Mouse (Mus musculus) heart, embryonic 16.5 days (tissue): ENCODE data around the gene Fam222b. TPM values are rescaled to one million over a fixed set of nuclear protein-coding genes. Genes with fewer than 3 reads are reported as not detected.
"Not testable (repeated sequence)": the region's sequence is repeated elsewhere in the genome, so short reads cannot be mapped to it uniquely, and the experiment has no call there.

Source experiments
- ATAC-seq: fragments of 200-750 bp; cut with Nextera tagmentation; replicated peaks from 2 replicates; pipeline ENCODE4 v1.8.0; 2017; ENCODE audit warnings: moderate number of reproducible peaks; ENCODE audit not compliant: insufficient read depth, low FRiP score; ENCODE audit errors: extremely low read depth
- H3K27ac ChIP-seq: fragments of 300-500 bp; sonication (generic); 2 replicates; pipeline ENCODE4 v1.5.1; 2014; ENCODE audit warnings: mild to moderate bottlenecking, low read length, control low read depth, moderate library complexity
- H3K27me3 ChIP-seq: fragments of 300-500 bp; sonication (generic); 2 replicates; pipeline ENCODE4 v1.6.1; 2014; ENCODE audit warnings: low read length, mixed read lengths; ENCODE audit not compliant: control insufficient read depth, insufficient read depth
- H3K36me3 ChIP-seq: fragments of 300-500 bp; sonication (generic); 2 replicates; pipeline ENCODE4 v1.6.1; 2014; ENCODE audit not compliant: control insufficient read depth, insufficient read depth
- H3K4me1 ChIP-seq: fragments of 300-500 bp; sonication (generic); 2 replicates; pipeline ENCODE4 v1.6.1; 2014; ENCODE audit warnings: low read length, mixed read lengths; ENCODE audit not compliant: control insufficient read depth, insufficient read depth
- H3K4me2 ChIP-seq: fragments of 300-500 bp; sonication (generic); 2 replicates; pipeline ENCODE4 v1.6.1; 2014; ENCODE audit warnings: low read depth, mild to moderate bottlenecking, control low read depth, low read length
- H3K4me3 ChIP-seq: fragments of 300-500 bp; sonication (generic); 2 replicates; pipeline ENCODE4 v1.5.1; 2014; ENCODE audit warnings: mild to moderate bottlenecking, control low read depth, low read length
- H3K9ac ChIP-seq: fragments of 300-500 bp; sonication (generic); 2 replicates; pipeline ENCODE4 v1.6.1; 2014; ENCODE audit warnings: low read length, control low read depth
- H3K9me3 ChIP-seq: fragments of 300-500 bp; sonication (generic); replicated peaks from 2 replicates; pipeline ENCODE4 v1.6.1; 2016; ENCODE audit warnings: low read length; ENCODE audit not compliant: control insufficient read depth
- WGBS: fragments of 180-500 bp; shearing (Covaris S2); extraction: QIAGEN DNeasy Blood & Tissue Kit; methylation state at CpG from one replicate; pipeline ENCODE4 v1.1.7; 2014; 5-methylcytosine and 5-hydroxymethylcytosine counted together
- polyA plus RNA-seq: library from polyadenylated mRNA; unstranded; fragments of >200 nt; fragmentation: Nextera tagmentation; extraction: Ambion mirVana; gene quantifications from 2 replicates; pipeline ENCODE4 v1.2.1, GENCODE M21; 2015

The Fam222b gene
- polyA plus RNA-seq = 14.9 and 15.2 TPM in 2 replicates

DNA sequence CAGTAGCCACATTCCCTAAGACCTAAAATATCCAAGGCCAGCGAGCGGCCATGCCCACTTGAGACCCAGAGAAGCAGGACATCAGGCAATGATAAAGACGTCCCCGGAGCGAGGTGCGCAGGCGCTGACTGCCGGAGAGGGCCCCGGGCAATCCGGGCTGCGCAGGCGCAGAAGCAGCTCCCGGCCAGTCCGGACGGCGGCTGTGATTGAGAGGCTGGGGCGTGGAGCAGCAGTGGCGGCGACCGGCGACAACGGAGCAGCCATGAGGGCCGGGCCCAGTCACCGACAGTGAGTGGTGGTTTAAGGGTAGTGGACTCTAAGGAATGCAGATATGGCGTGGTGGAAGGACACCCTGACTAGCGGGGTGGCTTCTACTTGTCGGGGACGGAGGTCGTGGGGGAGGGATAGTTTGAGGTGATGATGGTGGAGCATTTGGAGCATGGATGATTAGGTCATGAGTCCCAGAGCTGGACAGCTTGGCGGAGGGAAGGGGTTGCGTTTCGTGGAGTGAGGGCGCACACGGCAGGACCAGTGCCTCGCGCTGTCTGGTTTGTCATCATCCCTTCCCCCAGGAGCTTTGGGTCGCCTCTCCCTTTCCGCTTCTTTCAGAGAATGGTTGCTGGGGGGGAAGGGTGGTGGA, at the start of gene Fam222b:
Fam222b (plus strand) TSS at position 157 of the 640 bp plus-strand sequence.
- under 1% methylated on average over 38 of the region's 38 CpGs for WGBS
- Histone ChIP-seq H3K9ac (peak within 1 kb of the TSS; percentile 88), H3K27ac (peak within 1 kb of the TSS; percentile 94), H3K27me3 (no peaks in the 10 kb centered on the region), H3K36me3 (no peaks in the 10 kb centered on the region), H3K4me2 (peak within 1 kb of the TSS; percentile 87), H3K4me3 (peak within 1 kb of the TSS; percentile 91), H3K9me3 (no peaks in the 10 kb centered on the region), H3K4me1 (peaks cover 22% of the 10 kb centered on the region)
- peak; percentile 95 for ATAC-seq

DNA sequence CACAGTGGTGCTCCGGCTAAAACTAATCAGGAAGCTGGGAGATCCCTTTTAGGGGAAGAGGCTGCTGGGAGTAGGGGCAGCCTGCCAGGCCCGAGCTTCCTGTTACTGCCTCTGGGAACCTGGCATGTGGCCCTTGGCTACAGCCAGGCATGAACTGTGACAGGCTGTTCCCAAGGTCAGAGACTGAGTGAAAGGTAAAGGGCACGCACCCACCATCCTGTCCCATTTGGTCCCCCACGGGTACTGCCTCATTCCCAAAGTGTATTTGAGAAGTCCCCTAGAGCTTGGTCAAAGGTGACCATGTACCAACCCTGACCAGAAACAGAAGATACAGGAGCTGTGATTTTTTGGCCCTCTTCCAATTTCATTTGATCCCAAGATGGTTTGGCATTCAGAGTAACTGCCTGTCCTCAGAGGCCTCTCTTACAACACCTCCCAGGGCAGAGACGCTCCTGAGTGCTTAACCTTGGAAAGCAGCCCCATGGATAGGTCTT, 49.7 kb upstream of the Fam222b start:
- ATAC-seq = peak; percentile 96
- H3K4me3 ChIP-seq = no peak overlapping the region
- H3K27me3 ChIP-seq = no peaks in the 10 kb centered on the region
- peak overlapping the region; percentile 21; the same call in 1 of the 2 replicates for H3K4me2 ChIP-seq
- peak overlapping the region; percentile 2; the same call in 1 of the 2 replicates for H3K9ac ChIP-seq
- H3K27ac ChIP-seq = peak overlapping the region; percentile 98
- 0 out of 2 replicates have a peak, but pooled peaks cover 3% of the 10 kb centered on the region for H3K9me3 ChIP-seq
- peaks cover 16% of the 10 kb centered on the region for H3K4me1 ChIP-seq
- 25% methylated on average over 5 of the region's 5 CpGs for WGBS
- peaks cover 3% of the 10 kb centered on the region; the same call in 1 of the 2 replicates for H3K36me3 ChIP-seq

DNA sequence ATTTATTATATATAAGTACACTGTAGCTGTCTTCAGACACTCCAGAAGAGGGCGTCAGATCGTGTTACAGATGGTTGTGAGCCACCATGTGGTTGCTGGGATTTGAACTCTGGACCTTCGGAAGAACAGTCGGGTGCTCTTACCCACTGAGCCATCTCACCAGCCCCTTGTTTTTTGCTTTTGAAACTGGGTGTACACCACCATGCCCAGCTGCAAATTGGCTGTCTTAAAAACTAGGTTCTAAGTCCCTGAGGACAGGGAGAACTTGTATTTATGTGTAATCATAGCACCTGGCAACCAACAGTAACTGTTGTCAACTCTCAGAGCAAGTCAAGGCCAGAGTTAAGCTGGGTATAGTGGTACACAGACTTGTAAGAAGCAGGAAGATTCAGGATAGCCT, 45.8 kb upstream of the Fam222b start:
- WGBS = 91% methylated on average over 4 of the region's 4 CpGs
- not testable (repeated sequence) for H3K4me3 ChIP-seq

DNA sequence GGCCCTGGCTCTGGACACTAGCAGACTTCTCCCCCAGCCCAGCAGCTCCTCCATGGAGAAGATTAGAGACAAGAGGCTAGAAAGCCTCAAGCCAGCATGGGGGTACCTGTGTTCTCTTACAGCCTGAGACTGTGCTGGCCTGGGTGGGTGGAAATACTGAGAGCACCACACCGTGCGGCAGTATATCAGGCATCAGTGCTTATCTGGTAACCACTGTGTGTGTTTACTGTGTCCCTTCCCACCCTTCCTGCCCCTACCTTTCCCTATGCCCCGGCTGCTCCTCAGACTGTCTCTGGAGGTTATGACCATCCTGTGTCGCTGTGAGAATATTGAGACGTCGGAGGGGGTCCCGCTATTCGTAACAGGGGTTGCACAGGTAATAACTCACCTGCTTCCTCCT, 41.4 kb upstream of the Fam222b start:
- no peak overlapping the region for H3K4me3 ChIP-seq
- H3K9me3 ChIP-seq = no peaks in the 10 kb centered on the region
- no peaks in the 10 kb centered on the region for H3K27me3 ChIP-seq
- no peaks in the 10 kb centered on the region for H3K4me1 ChIP-seq
- no peak overlapping the region for H3K9ac ChIP-seq
- WGBS = 86% methylated on average over 8 of the region's 8 CpGs
- ATAC-seq = no peak
- H3K36me3 ChIP-seq = peaks cover 13% of the 10 kb centered on the region
- no peak overlapping the region for H3K4me2 ChIP-seq
- H3K27ac ChIP-seq = no peak overlapping the region

More for the DNA sequence above, 45.8 kb upstream of the Fam222b start:
- not testable (repeated sequence) for H3K9me3 ChIP-seq, ATAC-seq, H3K36me3 ChIP-seq, H3K27me3 ChIP-seq, H3K4me2 ChIP-seq, H3K9ac ChIP-seq, H3K27ac ChIP-seq
- H3K4me1 ChIP-seq = peaks cover 16% of the 10 kb centered on the region

DNA sequence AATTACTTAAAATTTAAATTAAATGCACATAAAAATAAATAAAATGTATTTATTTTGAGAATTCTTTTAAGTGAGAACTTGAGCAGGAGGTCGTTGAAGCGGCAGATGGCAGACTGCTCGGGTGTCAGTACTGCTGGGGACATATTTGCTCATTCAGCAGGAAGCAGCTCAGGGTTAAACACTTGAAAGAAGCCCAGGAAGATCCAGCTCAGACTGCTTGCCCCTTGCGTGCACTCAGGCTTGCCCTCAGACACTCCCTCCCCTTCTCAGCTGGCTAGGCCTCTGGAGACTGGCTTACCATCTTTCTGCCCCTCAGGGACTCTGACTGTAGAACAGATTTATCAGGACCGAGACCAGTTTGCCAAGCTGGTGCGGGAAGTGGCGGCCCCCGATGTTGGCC, 37.5 kb upstream of the Fam222b start:
- Histone ChIP-seq H3K36me3 (peaks cover 16% of the 10 kb centered on the region), H3K4me1 (peaks cover 2% of the 10 kb centered on the region; the same call in 1 of the 2 replicates), H3K9me3 (no peaks in the 10 kb centered on the region), H3K4me3 (no peak overlapping the region), H3K9ac (no peak overlapping the region), H3K27me3 (no peaks in the 10 kb centered on the region), H3K4me2 (no peak overlapping the region), H3K27ac (no peak overlapping the region)
- 83% methylated on average over 8 of the region's 8 CpGs for WGBS
- ATAC-seq = no peak

DNA sequence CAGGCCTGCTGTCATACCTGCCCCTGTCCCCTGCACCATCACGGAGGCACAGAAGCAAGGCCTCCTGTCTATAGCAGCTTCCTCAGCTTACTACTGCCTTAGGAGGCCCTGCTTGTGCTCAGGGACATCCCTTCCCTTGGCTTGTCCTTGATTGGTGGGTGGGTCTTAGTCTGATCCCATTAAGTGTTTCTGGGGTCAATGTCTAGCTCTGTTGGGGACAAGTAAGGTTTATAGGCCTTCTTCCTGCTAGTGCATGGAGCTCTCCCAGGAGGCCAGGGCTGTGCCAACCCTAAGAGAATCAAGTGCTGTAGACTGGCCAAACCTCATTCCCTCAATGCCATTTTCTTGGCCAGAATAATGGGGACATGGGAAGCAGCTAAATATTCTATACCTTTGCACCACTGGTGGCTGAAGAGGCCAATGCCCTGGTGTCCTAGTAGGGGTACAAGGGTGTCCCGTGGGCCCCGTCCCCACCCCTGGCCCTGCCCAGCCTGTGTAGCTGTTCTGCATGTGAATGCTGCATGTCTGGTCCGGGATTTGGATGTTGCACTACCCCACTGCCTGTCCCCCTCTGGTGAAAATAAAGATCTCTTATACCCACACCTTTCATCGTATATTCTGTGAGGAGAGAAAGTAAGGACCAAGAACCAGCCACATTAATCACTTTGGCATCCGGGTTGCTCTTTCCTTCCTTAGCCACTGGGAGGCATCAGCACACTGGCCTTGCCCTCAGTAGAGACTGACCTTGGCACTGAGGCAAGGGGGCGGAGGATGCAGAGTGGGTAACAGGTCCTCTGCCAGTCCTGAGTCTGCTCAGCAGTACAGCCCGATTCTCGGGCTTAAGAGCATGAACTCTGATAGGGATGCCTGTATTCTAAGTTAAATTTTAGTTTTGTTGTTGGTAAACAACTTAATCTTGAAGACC, 34.4 kb upstream of the Fam222b start:
- Histone ChIP-seq H3K4me2 (no peak overlapping the region), H3K27ac (no peak overlapping the region), H3K27me3 (no peaks in the 10 kb centered on the region), H3K9ac (no peak overlapping the region), H3K9me3 (no peaks in the 10 kb centered on the region), H3K4me3 (no peak overlapping the region), H3K36me3 (peaks cover 13% of the 10 kb centered on the region), H3K4me1 (peaks cover 2% of the 10 kb centered on the region; the same call in 1 of the 2 replicates)
- 41% methylated on average over 9 of the region's 9 CpGs for WGBS
- ATAC-seq = peak; percentile 91

DNA sequence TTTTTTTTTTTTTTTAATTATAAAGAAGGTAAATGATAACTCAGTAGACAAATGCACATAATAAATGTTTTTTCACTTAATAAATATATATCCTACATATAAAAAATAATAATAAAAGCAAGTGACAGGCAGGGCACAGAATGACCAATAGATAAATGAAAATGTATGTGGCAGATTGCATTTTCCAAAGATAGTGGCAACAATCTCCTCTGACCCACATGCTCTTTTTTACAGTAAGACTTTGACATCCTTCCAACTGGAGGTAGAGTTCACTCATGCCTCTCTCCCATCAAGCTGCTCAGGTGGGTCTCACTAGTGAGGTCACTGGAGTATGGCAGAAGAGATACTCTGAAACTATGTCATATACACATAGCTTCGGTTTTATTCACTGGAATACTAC, 31.9 kb upstream of the Fam222b start:
- WGBS = 74% methylated on average over 1 of the region's 1 CpGs
- Histone ChIP-seq H3K27ac (no peak overlapping the region), H3K4me1 (peaks cover 2% of the 10 kb centered on the region; the same call in 1 of the 2 replicates)

DNA sequence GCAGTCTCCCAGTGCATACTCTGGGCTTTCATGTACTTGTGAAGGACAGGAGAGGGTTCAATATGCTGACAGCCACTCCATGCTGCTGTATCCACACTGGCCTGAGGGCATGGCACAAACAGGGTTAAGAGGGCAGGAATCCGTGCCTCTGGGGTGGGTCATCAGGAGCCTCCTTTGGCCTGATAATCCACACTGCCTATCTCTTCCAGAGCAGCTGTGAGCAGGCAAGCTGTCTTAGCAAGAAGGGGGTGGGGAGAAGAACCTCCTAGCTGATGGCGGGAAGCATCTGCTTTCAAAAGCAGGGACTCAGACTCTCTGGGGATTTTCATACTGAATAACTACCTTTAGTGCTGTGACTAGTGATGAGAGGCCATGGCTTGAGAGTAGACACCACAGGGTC, 28.6 kb upstream of the Fam222b start:
- no peak for ATAC-seq
- no peak overlapping the region for H3K4me3 ChIP-seq

More for the DNA sequence above, 31.9 kb upstream of the Fam222b start:
- no peak overlapping the region for H3K4me3 ChIP-seq
- peaks cover 10% of the 10 kb centered on the region; the same call in 1 of the 2 replicates for H3K36me3 ChIP-seq
- H3K4me2 ChIP-seq = no peak overlapping the region
- no peaks in the 10 kb centered on the region for H3K27me3 ChIP-seq
- H3K9me3 ChIP-seq = no peaks in the 10 kb centered on the region
- no peak for ATAC-seq
- no peak overlapping the region for H3K9ac ChIP-seq

More for the DNA sequence above, 28.6 kb upstream of the Fam222b start:
- Histone ChIP-seq H3K4me2 (no peak overlapping the region), H3K4me1 (no peaks in the 10 kb centered on the region), H3K9ac (no peak overlapping the region), H3K36me3 (no peaks in the 10 kb centered on the region), H3K27me3 (no peaks in the 10 kb centered on the region), H3K27ac (no peak overlapping the region), H3K9me3 (no peaks in the 10 kb centered on the region)
- 32% methylated on average over 2 of the region's 2 CpGs for WGBS
